Mouse (Mus musculus) intestine, embryonic 14.5 days (tissue): Measurements from ENCODE around the gene Lyg1. TPM values are rescaled to one million over a fixed set of nuclear protein-coding genes. Genes with fewer than 3 reads are reported as not detected.
A peak's percentile ranks its signal among the peaks of the same experiment; 100 is the strongest.

Source experiments
- ATAC-seq: fragments of 200-750 bp; cut with Nextera tagmentation; replicated peaks from 2 replicates; pipeline ENCODE4 v1.8.0; 2017; ENCODE audit warnings: low read depth, moderate number of reproducible peaks, moderate TSS enrichment, moderate library complexity; ENCODE audit not compliant: low FRiP score, low TSS enrichment
- DNase-seq: peaks from one replicate; pipeline ENCODE4 v3.0.0-alpha.2; 2018; ENCODE audit warnings: low spot score
- H3K27ac ChIP-seq: fragments of 300-500 bp; sonication (generic); 2 replicates; pipeline ENCODE4 v1.5.1; 2014; ENCODE audit warnings: low read depth, mild to moderate bottlenecking, control low read depth
- H3K27me3 ChIP-seq: fragments of 300-500 bp; sonication (generic); replicated peaks from 2 replicates; pipeline ENCODE4 v1.6.1; 2014; ENCODE audit warnings: low read length, control low read depth; ENCODE audit not compliant: control insufficient read depth, insufficient read depth
- H3K36me3 ChIP-seq: fragments of 300-500 bp; sonication (generic); 2 replicates; pipeline ENCODE4 v1.6.1; 2014; ENCODE audit warnings: low read length, control low read depth; ENCODE audit not compliant: control insufficient read depth, insufficient read depth
- H3K4me1 ChIP-seq: fragments of 300-500 bp; sonication (generic); replicated peaks from 2 replicates; pipeline ENCODE4 v1.6.1; 2014; ENCODE audit warnings: low read length, control low read depth, mixed read lengths; ENCODE audit not compliant: control insufficient read depth, insufficient read depth
- H3K4me2 ChIP-seq: fragments of 300-500 bp; sonication (generic); 2 replicates; pipeline ENCODE4 v1.6.1; 2014; ENCODE audit warnings: low read length
- H3K4me3 ChIP-seq: fragments of 300-500 bp; sonication (generic); 2 replicates; pipeline ENCODE4 v1.5.1; 2014; ENCODE audit warnings: low read depth, low read length, control low read depth, mixed read lengths
- H3K9ac ChIP-seq: fragments of 300-500 bp; sonication (generic); 2 replicates; pipeline ENCODE4 v1.6.1; 2014; ENCODE audit warnings: mild to moderate bottlenecking, low read length
- H3K9me3 ChIP-seq: fragments of 300-500 bp; sonication (generic); 2 replicates; pipeline ENCODE4 v1.6.1; 2016; ENCODE audit warnings: low read length, control low read depth; ENCODE audit not compliant: control insufficient read depth
- WGBS: fragments of 180-500 bp; shearing (Covaris S2); extraction: QIAGEN DNeasy Blood & Tissue Kit; methylation state at CpG from one replicate; pipeline ENCODE4 v1.1.7; 2014; 5-methylcytosine and 5-hydroxymethylcytosine counted together
- polyA plus RNA-seq: library from polyadenylated mRNA; unstranded; fragments of >200 nt; fragmentation: Nextera tagmentation; extraction: Ambion mirVana; gene quantifications from 2 replicates; pipeline ENCODE4 v1.2.1, GENCODE M21; 2014

Lyg1 gene
- polyA plus RNA-seq, 1 experiment from 2014 or later, result not detected

DNA sequence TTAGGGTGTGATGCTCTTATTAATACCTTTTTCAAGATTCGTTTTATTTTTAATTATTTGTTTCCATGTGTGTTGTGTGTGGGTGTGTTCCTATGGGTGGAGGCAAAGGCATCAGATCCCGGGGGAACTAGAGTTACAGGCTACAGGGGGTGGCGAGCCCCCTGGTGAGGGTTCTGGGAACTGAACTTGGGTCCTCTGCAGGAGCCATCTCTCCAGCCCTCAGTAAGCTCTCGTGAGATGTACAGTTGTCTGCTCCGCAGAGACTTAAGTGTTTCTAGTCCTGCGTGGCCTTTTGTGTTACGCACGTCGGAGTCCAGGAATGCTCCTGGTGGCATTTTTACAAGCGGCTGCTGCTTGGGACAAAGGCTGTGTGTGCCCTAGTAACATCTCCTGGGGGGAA, 8.0 kb upstream of the Lyg1 start:
- no peak for DNase-seq
- H3K27me3 ChIP-seq, result no peaks in the 10 kb centered on the region
- no peak overlapping the region for H3K4me3 ChIP-seq
- no peak for ATAC-seq
- H3K4me2 ChIP-seq, result no peak overlapping the region
- H3K4me1 ChIP-seq, result no peaks in the 10 kb centered on the region
- no peak overlapping the region for H3K27ac ChIP-seq
- no peaks in the 10 kb centered on the region for H3K9me3 ChIP-seq
- H3K36me3 ChIP-seq, result no peaks in the 10 kb centered on the region
- 57% methylated on average over 10 of the region's 10 CpGs for WGBS
- H3K9ac ChIP-seq, result no peak overlapping the region

DNA sequence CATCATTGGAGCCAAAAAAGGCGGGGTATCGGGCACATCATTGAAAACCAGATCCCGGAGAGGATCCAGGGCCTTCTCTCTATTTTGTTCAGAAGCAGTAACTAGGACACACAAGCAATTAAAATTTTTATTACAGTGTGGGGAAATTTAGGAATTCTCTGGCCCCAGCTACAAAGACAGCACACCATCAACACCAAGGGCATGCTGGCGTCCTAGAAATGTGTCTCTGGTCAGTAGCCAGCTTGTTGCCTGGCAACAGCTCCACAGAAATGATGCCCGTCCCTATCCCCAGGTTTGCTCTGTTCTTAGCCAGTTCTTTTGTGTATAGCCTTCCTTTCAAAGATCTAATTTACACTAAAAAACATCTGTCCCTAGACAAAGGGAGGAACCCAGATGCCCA, 1.9 kb upstream of the Lyg1 start:
- Histone ChIP-seq H3K4me2 (no peak overlapping the region), H3K4me1 (no peaks in the 10 kb centered on the region; the same call in 1 of the 2 replicates), H3K9ac (no peak overlapping the region), H3K4me3 (no peak overlapping the region), H3K27ac (no peak overlapping the region), H3K36me3 (no peaks in the 10 kb centered on the region), H3K9me3 (no peaks in the 10 kb centered on the region), H3K27me3 (no peaks in the 10 kb centered on the region)
- ATAC-seq (no peak), DNase-seq (no peak)
- WGBS, result 81% methylated on average over 5 of the region's 5 CpGs

DNA sequence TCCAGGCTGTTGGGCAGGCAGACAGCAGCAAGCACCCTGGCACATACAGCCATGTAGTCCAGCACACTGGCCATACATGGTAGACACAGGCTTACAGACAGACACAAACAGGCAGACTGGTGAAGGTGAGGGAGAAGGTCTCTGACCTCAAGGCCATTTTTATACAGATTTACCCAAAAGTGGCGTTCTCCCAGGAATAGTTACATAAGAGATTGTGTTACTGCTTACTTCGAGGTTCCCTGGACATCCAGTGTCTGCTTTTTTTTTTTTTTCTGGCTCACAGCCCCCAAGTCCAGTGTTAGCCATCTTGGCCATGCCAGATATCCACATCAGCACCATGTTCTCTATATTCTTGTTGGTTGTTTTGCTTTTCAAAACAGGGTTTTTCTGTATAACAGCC, 957 bp upstream of the Lyg1 start:
- Histone ChIP-seq H3K4me1 (no peaks in the 10 kb centered on the region; the same call in 1 of the 2 replicates), H3K4me2 (no peak overlapping the region), H3K27me3 (no peaks in the 10 kb centered on the region), H3K27ac (no peak overlapping the region), H3K9ac (no peak overlapping the region), H3K9me3 (no peaks in the 10 kb centered on the region), H3K36me3 (no peaks in the 10 kb centered on the region), H3K4me3 (no peak overlapping the region)
- WGBS, result 80% methylated on average over 2 of the region's 2 CpGs
- ATAC-seq (no peak), DNase-seq (no peak)

DNA sequence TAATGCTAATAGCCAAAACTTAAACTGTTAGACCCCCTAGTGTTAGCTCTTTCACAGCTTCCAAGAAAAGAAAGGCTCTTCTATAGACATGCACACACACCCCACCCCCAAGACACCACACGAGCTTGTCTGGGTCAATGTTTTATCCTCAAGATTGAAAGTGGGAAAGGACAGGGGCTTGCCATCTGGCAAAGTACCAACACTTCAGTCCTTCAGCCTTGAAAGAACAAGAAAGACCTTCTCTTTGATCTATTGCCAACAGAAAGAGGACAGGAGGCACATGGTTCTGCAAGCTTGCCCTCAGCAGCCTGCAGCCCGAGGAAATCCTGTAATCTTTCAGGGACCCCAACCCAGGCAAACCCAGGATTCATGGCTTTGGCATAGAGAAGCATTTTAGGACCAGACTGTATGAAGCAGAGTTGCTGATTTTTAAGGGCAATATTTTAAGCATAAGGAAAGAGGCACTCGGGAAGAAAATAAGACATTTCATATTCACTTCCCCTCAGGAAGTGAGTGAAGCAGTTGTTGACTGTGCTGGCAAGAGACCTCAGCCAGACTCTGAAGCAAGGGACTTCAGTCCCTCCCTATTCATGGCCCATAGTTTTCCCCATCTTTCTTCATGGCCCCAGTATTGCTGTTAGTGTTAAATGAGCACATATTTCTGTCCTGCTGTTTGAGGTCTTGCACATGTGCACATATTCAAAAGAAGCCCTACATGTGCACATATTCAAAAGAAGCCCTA, 698 bp downstream of the Lyg1 start:
- H3K27me3 ChIP-seq, result no peaks in the 10 kb centered on the region
- H3K36me3 ChIP-seq, result no peaks in the 10 kb centered on the region
- WGBS, result 33% methylated on average over 3 of the region's 3 CpGs
- H3K4me2 ChIP-seq, result no peak overlapping the region
- H3K4me3 ChIP-seq, result no peak overlapping the region
- no peak overlapping the region for H3K27ac ChIP-seq
- no peaks in the 10 kb centered on the region; the same call in 1 of the 2 replicates for H3K4me1 ChIP-seq
- no peak for ATAC-seq
- no peak for DNase-seq
- H3K9ac ChIP-seq, result no peak overlapping the region
- H3K9me3 ChIP-seq, result no peaks in the 10 kb centered on the region

DNA sequence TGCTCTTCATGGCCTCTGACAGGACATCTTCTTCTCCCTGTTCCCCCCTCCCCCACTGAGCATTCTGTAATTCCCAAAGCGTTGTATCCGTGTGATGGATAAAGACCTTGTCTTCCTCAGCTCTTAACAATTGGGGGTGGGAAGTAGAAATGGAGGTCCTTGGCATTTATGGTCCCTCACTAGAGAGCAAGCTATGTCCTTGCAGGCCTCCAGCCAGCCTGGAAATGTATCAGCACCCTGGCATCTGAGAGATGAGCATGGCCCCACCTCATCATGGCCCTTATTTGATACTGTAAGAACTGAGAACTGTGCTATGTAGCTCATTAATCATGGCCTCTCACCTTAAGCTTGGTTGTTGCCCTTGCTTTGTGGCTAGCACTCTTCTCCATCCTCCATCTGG, 2.3 kb downstream of the Lyg1 start:
- ATAC-seq, result no peak
- WGBS, result 87% methylated on average over 2 of the region's 2 CpGs
- Histone ChIP-seq H3K9ac (no peak overlapping the region), H3K9me3 (no peaks in the 10 kb centered on the region), H3K27me3 (no peaks in the 10 kb centered on the region), H3K36me3 (no peaks in the 10 kb centered on the region), H3K4me3 (no peak overlapping the region), H3K4me1 (no peaks in the 10 kb centered on the region; the same call in 1 of the 2 replicates), H3K27ac (no peak overlapping the region), H3K4me2 (no peak overlapping the region)
- DNase-seq, result no peak

DNA sequence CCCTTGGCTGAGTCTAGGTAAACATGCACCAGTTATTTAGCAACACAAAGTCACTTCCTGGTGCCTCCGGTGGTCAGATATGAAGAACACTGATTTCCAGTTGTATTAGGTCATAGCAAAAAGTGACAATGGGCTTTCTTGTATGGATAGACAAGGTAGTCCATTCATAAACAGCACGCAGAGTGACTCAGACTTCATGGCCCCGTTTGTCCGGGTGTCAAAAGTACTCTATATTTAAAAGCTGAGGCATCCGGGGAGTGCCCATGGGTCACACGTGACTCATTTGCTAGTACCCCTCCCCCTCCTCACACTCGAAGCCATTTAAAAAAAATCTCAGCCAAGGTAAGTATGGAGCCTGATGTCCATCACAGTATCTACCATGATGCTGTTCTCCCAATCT, 2.8 kb downstream of the Lyg1 start:
- no peak for ATAC-seq

DNA sequence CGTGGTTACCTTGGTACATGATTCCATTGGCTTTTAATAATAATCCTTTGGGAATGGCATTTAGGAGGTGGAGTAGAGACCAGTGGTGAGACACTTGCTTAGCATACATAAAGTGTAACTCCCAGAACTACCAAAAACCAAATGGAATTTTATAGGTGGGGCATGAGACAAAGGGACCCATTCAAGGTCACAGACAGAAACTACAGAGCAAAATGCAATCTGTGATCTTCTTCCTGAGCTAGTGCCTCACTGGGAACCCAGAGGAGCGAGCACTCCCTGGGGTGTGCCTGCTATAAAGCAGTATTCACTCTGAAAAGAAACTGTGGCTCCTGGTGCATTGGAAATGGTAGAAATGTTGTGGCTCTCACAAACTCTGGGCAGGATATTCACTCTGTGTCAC, 8.7 kb downstream of the Lyg1 start:
- H3K9ac ChIP-seq, result no peak overlapping the region
- H3K4me1 ChIP-seq, result no peaks in the 10 kb centered on the region
- DNase-seq, result no peak

More for the DNA sequence above, 2.8 kb downstream of the Lyg1 start:
- Histone ChIP-seq H3K4me2 (no peak overlapping the region), H3K9ac (no peak overlapping the region), H3K4me1 (no peaks in the 10 kb centered on the region; the same call in 1 of the 2 replicates), H3K9me3 (no peaks in the 10 kb centered on the region), H3K27ac (no peak overlapping the region), H3K36me3 (no peaks in the 10 kb centered on the region), H3K27me3 (no peaks in the 10 kb centered on the region), H3K4me3 (no peak overlapping the region)
- no peak for DNase-seq
- WGBS, result 73% methylated on average over 7 of the region's 7 CpGs

DNA sequence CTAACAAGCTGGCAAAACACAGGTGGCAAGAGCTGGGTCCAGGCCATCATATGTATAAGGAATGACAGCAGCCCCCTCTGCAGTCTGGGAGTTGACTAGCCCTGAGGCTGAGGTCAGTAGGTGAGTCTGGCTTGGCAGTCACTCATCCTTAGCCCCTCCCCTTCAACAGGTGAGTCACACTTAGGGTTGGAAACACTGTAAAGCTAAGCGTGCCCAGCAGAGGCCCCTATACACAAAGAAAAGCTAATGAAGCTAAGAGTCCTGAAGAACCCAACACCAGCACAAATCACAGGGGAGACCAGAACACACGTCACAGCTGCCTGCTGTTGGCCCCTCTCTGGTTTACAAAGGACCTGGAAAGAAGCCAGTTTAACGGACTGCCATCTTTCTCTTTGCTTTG, 25.8 kb downstream of the Lyg1 start:
- H3K4me3 ChIP-seq, result no peak overlapping the region
- H3K9me3 ChIP-seq, result no peaks in the 10 kb centered on the region
- H3K4me2 ChIP-seq, result no peak overlapping the region
- H3K36me3 ChIP-seq, result no peaks in the 10 kb centered on the region
- DNase-seq, result no peak
- H3K27ac ChIP-seq, result no peak overlapping the region
- no peaks in the 10 kb centered on the region for H3K4me1 ChIP-seq
- no peak overlapping the region for H3K9ac ChIP-seq
- no peaks in the 10 kb centered on the region for H3K27me3 ChIP-seq
- ATAC-seq, result peak; percentile 62
- 21% methylated on average over 3 of the region's 3 CpGs for WGBS

More for the DNA sequence above, 8.7 kb downstream of the Lyg1 start:
- Histone ChIP-seq H3K36me3 (no peaks in the 10 kb centered on the region), H3K27ac (no peak overlapping the region), H3K27me3 (no peaks in the 10 kb centered on the region), H3K4me3 (no peak overlapping the region), H3K4me2 (no peak overlapping the region), H3K9me3 (no peaks in the 10 kb centered on the region)
- no peak for ATAC-seq
- 81% methylated on average over 2 of the region's 2 CpGs for WGBS

DNA sequence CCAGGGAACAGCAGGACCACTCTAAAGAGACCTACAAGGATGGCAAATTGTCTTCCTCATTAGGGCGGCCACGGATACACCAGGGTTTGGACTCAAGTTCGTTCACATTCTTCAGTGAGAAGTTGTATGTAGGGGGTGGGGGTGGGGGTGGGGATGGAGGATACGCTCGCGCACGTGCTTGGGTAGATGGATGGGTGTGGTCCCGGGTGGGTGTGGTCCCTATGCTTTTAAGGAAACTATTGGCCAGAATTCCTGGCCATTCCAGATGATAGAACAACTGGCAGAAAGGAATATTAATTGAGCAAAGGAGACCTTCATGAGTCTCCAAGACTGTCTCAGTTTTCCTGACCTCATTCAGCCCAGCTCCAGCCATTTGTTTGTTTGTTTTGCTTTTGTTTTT, 31.6 kb downstream of the Lyg1 start:
- H3K27me3 ChIP-seq, result no peaks in the 10 kb centered on the region
- H3K9ac ChIP-seq, result no peak overlapping the region
- no peaks in the 10 kb centered on the region for H3K36me3 ChIP-seq
- H3K4me2 ChIP-seq, result no peak overlapping the region
- no peak for DNase-seq
- WGBS, result 81% methylated on average over 8 of the region's 8 CpGs
- H3K4me1 ChIP-seq, result no peaks in the 10 kb centered on the region
- no peak overlapping the region for H3K27ac ChIP-seq
- ATAC-seq, result no peak
- H3K9me3 ChIP-seq, result no peaks in the 10 kb centered on the region
- H3K4me3 ChIP-seq, result no peak overlapping the region
